Mouse (Mus musculus) monocyte, adult 5-6 weeks (primary cell): Measurements from ENCODE around the gene Klhdc1. TPM values are rescaled to one million over a fixed set of nuclear protein-coding genes. Genes with fewer than 3 reads are reported as not detected.

Source experiments
- ATAC-seq: fragments of 153-309, 156-312 bp; replicated peaks from 2 replicates; pipeline ENCODE4 v1.8.0; 2017; ENCODE audit warnings: mild to moderate bottlenecking; ENCODE audit not compliant: low TSS enrichment, insufficient number of reproducible peaks, severe bottlenecking, poor library complexity, low FRiP score
- total RNA-seq: library from RNA; stranded (forward); fragments of 200-1000, 200-491, 200-594 nt; gene quantifications from 3 replicates; pipeline ENCODE4 v1.2.3, GENCODE M21; 2017

The Klhdc1 gene
- 6.5 to 8.6 TPM (median 6.7 TPM) in 3 replicates for total RNA-seq

DNA sequence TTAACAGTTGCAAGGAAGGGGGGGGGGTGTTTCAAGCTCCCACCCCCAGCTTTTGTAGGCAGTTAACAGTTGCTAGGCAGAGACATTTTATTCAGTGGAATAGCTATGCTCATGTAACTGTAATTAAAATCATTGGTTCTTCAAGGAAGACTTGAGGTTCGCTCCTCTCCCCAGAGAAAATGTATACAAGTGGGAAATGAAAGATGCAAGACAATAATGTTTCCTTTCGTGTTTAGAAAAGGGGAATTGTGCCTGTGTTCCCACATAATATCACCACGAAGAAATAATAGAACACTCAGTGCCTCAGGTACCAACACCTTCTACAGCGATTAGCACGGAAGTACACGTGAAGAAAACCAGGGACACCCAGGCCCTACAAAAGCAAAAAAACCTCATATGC lies at the start of gene Klhdc1:
Gene Klhdc1 (plus strand): TSS at position 301 of the 400 bp plus-strand sequence.
- no peak for ATAC-seq

GRCm38 (mm10) chr12:69191396-69191795 lies 49.6 kb upstream of the Klhdc1 start:
- ATAC-seq: no peak

GRCm38 (mm10) chr12:69192637-69193036 lies 48.3 kb upstream of the Klhdc1 start:
- no peak for ATAC-seq

DNA sequence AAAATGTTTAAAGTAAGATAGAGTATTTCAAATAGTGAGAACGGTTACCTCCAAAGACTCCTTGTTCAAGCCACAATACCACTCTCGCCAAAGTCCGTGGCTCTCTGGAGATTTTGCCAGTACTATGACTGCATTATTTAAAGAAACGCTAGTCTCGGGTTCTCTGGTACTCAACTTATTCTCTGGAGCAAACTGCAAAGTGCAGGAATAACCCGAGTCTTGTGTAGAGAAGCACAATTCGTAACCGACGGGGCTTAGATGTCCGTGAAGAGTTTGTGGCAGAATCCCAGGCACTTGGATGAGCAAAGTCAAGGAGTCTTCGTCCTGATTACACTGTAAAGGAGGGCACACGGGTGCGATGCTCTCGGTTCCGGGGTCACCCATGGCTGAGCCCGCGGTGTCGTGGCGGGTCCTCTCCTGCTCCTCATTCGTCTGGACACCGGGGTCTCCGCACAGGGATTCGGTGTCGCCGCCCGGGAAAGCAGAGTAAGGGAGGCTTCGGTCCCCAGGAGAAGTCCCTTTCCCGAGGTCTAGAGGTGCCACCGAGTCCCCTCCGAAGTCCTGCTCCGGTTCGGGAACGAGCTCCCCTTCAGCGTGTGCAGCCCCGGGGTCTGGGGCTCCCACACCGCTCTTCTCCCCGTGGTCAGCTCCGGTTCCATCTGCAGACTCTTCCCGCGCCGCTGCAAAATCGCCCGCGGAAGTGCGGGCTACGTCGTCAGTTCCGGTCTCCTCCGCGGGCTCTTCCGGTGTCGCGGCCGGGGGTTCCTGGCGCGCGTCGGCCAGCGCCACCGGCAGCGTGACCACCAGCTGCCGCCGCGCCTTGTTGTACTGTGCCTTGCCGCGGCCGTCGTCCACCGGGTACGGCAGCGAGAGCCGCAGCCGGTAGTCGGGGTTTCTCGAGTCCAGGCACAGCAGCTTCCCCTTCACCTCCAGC lies 44.3 kb upstream of the Klhdc1 start, which contains the start of gene Gm49383:
Gene Gm49383 (minus strand): TSS at position 661 of the 934 bp plus-strand sequence.
- peak; percentile 62 for ATAC-seq

- ATAC-seq: 0 out of 2 replicates have a peak, but pooled peaks have one; percentile 32
Observed at GRCm38 (mm10) chr12:69197378-69198163, 43.4 kb upstream of the Klhdc1 start.

- peak; percentile 48; the same call in 1 of the 2 replicates for ATAC-seq
Observed at GRCm38 (mm10) chr12:69198164-69198535, 42.8 kb upstream of the Klhdc1 start, which contains the start of gene Dnaaf2. TSS of gene Dnaaf2 (minus strand) at chr12:69198429.

GRCm38 (mm10) chr12:69198985-69199384 lies 42.0 kb upstream of the Klhdc1 start:
- ATAC-seq: no peak

- no peak for ATAC-seq
Observed at GRCm38 (mm10) chr12:69204052-69204833, 36.7 kb upstream of the Klhdc1 start, which contains the start of gene Gm49384. TSS of gene Gm49384 (minus strand) at chr12:69204267.

DNA sequence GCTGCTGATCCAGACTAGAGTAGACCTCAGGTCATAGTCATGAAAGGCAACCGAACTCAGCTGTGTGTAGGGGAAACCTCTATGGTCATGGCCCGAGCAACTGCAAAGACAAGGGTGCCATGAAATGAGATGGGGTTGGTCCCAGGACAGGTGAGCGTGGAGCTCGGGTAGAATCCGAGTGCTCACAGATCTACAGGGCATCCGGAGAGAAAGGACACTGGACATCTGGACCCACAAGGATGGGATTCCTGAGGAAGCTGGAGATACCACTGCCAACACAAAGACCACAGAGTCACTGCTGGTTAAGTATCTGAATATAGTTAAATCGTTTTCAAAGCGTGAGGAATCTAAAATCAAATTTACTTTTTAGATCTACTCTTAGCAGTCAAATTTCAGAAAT lies 33.6 kb upstream of the Klhdc1 start:
- no peak for ATAC-seq

- ATAC-seq: no peak
Observed at GRCm38 (mm10) chr12:69207926-69208325, 33.0 kb upstream of the Klhdc1 start.

- ATAC-seq: no peak
Observed at GRCm38 (mm10) chr12:69208520-69208919, 32.5 kb upstream of the Klhdc1 start.

- ATAC-seq: no peak
Observed at GRCm38 (mm10) chr12:69210056-69210979, 30.7 kb upstream of the Klhdc1 start.

- no peak for ATAC-seq
Observed at GRCm38 (mm10) chr12:69211057-69211456, 29.9 kb upstream of the Klhdc1 start.

DNA sequence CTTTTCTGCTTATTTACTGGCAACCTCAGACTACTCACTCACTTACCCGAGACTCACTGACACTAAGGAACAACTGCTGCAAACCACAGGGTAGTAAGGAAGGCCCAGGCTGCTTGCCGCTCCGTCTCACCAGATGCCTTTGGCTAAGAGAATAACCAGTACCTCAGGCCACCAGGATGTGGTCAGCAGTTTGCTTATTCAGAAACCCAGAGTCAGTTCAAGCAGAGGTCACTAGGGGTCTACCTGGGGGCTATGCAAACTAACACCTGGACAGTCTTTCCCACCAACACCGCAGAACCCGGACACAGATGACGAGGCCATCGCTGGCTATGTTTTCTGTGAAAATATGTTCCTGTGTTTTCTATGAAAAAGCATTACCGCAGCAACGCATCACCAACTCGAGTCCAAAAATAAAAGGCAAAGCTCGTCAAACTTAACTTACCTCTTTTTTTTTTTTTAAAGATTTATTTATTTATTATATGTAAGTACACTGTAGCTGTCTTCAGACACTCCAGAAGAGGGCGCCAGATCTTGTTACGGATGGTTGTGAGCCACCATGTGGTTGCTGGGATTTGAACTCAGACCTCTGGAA lies 27.7 kb upstream of the Klhdc1 start:
- no peak for ATAC-seq

- ATAC-seq: no peak
Observed at GRCm38 (mm10) chr12:69214393-69214792, 26.6 kb upstream of the Klhdc1 start.

DNA sequence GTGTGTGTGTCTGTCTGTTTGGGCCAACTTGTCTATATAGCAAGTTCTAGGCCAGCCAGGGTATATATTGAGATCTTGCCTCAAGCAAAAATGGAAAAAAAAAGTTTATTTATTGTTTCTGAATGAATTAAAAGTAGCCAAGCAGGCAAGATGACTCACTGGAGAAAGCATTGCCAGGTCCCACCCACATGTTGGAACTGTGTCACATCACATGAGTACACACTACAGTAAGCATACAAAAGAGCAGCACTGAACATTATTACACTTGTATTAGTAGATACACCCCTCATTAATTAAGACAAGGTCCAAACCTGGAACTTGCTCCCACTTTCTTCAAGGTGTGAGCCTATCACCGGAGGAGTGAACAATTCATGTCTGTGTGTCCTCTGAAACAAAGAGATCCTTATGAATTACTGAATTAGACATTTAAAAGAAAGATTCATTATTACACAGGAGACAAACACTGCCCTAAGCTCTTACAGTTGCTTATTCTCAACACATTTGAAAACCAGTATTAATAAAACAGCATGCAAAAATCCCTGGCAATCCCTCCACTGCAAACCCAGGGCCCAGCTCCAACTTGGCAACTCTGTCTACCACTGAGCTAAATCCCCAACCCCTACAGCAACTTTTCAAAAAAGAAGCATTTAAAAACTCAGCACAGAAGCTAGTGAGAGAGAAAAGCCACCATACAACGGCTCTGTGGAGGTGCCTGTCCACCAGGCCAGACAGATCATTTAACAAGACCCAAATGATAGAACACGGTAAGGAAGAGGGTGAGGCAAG lies 25.8 kb upstream of the Klhdc1 start:
- no peak for ATAC-seq

DNA sequence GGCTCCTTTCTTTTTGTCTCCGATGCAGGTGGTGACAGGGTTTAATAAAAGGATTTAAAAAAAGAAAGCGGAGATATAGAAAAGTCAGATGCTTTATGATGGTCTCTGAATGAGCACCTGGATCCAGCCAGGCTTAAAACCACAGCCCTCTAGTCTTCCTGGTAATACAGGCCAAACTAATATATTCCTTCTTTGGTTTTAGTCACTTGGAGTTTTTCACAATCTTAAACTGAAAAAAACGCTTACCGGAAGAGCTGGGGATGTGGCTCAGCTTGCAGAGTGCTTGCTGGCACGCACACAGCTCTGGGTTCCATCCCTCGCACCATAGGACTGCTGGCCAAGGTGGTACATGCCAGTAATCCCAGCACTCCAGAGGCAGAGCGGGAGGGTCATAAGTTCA lies 24.4 kb upstream of the Klhdc1 start:
- no peak for ATAC-seq
